Mouse (Mus musculus) liver, adult 2 months (tissue): ENCODE measurements around the gene Fbxo47. TPM values are rescaled to one million over a fixed set of nuclear protein-coding genes. Genes with fewer than 3 reads are reported as not detected.
"Not testable (repeated sequence)": the region's sequence is repeated elsewhere in the genome, so short reads cannot be mapped to it uniquely, and the experiment has no call there.

Source experiments
- DNase-seq: peaks from one replicate; pipeline ENCODE4 v3.0.0-alpha.2; 2011; ENCODE audit warnings: low read depth, low spot score; ENCODE audit errors: extremely low read depth
- H3K27ac ChIP-seq: fragments of 200-500 bp; replicated peaks from 2 replicates; pipeline ENCODE4 v1.5.1; 2012; ENCODE audit warnings: low read depth, mild to moderate bottlenecking, control low read depth, inconsistent platforms, low read length; ENCODE audit not compliant: insufficient read depth
- H3K27me3 ChIP-seq: fragments of 200-500 bp; 2 replicates; pipeline ENCODE4 v1.6.1; 2012; ENCODE audit warnings: mild to moderate bottlenecking, moderate library complexity, low read length, inconsistent platforms; ENCODE audit not compliant: control insufficient read depth, insufficient read depth
- H3K36me3 ChIP-seq: fragments of 200-500 bp; 2 replicates; pipeline ENCODE4 v1.6.1; 2012; ENCODE audit warnings: low read length, inconsistent platforms; ENCODE audit not compliant: control insufficient read depth, insufficient read depth
- H3K4me1 ChIP-seq: fragments of 200-500 bp; 2 replicates; pipeline ENCODE4 v1.6.1; 2011; ENCODE audit warnings: low read length; ENCODE audit not compliant: control insufficient read depth, insufficient read depth
- H3K4me3 ChIP-seq: fragments of 200-500 bp; 2 replicates; pipeline ENCODE4 v1.5.1; 2011; ENCODE audit warnings: low read depth, mild to moderate bottlenecking, control low read depth, low read length, moderate library complexity; ENCODE audit not compliant: insufficient read depth
- H3K79me2 ChIP-seq: fragments of 200-500 bp; 2 replicates; pipeline ENCODE4 v1.6.1; 2012; ENCODE audit warnings: inconsistent platforms, mild to moderate bottlenecking, low read length, moderate library complexity; ENCODE audit not compliant: control insufficient read depth, insufficient read depth
- H3K9ac ChIP-seq: fragments of 200-500 bp; 2 replicates; pipeline ENCODE4 v1.6.1; 2012; ENCODE audit warnings: low read depth, mild to moderate bottlenecking, control low read depth, inconsistent platforms, low read length
- CTCF ChIP-seq: fragments of 200-500 bp; IDR thresholded peaks from 2 replicates; pipeline ENCODE4 v1.5.1; 2011; ENCODE audit warnings: low read depth, low read length, control low read depth
- POLR2A ChIP-seq: fragments of 200-500 bp; IDR thresholded peaks from 2 replicates; pipeline ENCODE4 v1.6.1; 2011; ENCODE audit warnings: low read length, control low read depth; ENCODE audit not compliant: insufficient read depth; ENCODE audit errors: extremely low read depth
- WGBS: fragments of 180-500 bp; shearing (Covaris S2); methylation state at CpG from one replicate; pipeline ENCODE4 v1.1.7; 2018; 5-methylcytosine and 5-hydroxymethylcytosine counted together
- polyA plus RNA-seq: library from polyadenylated mRNA; depleted of rRNA; stranded (reverse); fragments of >200 nt; gene quantifications from 2 replicates; pipeline ENCODE4 v1.2.3, GENCODE M21; 2012
- total RNA-seq: library from RNA; depleted of rRNA; stranded (reverse); fragments of >200 nt; gene quantifications from 2 replicates; pipeline ENCODE4 v1.2.3, GENCODE M21; 2014

Gene Fbxo47
- total and polyA plus RNA-seq, 2 experiments = 0.17 to 1.4 TPM

DNA sequence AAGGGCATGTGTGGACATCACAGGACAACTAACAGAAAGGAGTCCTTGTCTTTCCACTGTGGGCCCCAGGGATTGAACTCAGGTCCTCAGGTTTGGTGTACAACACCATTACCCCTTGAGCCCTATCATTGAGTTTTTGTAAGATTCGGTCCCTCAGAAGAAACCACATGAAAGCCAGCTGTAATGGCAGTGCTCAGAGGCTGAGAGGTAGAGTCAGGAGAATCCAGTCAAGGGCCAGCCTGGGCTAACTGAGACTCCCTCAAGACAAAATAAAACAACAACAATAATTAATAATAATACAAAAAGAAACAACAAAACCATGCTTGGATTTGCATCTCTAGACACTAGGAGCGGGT is 43.8 kb downstream of the Fbxo47 start:
- TF ChIP-seq CTCF = no peak
- no peak for TF ChIP-seq POLR2A
- no peaks in the 10 kb centered on the region for H3K79me2 ChIP-seq
- DNase-seq = no peak
- no peak overlapping the region for H3K9ac ChIP-seq
- no peaks in the 10 kb centered on the region for H3K27me3 ChIP-seq
- peaks cover 11% of the 10 kb centered on the region for H3K4me1 ChIP-seq
- H3K4me3 ChIP-seq = no peak overlapping the region
- peaks cover 3% of the 10 kb centered on the region; the same call in 1 of the 2 replicates for H3K36me3 ChIP-seq
- WGBS = 78% methylated on average over 2 of the region's 2 CpGs
- H3K27ac ChIP-seq = no peak overlapping the region

GRCm38 (mm10) chr11:97839441-97840134 is 44.4 kb downstream of the Fbxo47 start:
- H3K4me1 ChIP-seq = peaks cover 11% of the 10 kb centered on the region
- peak; percentile 49 for DNase-seq
- no peak overlapping the region for H3K9ac ChIP-seq
- TF ChIP-seq POLR2A = no peak
- no peak overlapping the region for H3K4me3 ChIP-seq
- H3K36me3 ChIP-seq = peaks cover 9% of the 10 kb centered on the region
- no peaks in the 10 kb centered on the region for H3K79me2 ChIP-seq
- no peaks in the 10 kb centered on the region for H3K27me3 ChIP-seq
- 48% methylated on average over 11 of the region's 11 CpGs for WGBS
- H3K27ac ChIP-seq = no peak overlapping the region

DNA sequence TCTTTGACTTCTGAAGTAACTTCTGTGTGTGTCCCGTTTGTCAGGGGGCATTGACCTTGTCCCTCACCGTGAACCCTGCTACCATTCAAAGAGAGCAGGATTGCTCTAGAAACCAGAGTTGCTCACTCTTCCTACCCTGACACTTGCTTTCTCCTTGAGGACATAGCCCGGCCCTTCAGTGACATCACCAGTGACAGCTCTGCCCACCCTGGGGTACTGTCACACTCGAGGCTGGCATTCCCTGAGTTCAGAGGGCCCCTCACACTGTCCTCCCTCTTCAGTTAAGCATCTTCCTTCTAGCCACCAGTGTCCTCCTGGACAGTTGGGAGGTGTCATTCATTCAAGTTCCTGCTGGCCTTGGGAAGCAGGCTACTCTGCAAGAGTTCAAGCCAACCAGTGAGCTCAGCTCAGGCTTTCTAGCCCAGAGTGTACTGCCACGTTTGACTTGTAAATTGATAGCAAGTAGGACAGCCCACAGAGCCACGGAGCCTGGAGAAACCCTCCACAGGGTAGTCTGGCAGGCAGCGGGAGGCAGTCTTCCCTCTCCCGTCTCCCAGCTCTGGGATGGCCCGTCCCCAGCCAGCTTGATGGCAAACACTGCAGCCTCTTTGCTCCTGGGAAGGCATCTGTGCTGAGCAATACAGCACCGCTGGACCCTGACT is 45.0 kb downstream of the Fbxo47 start:
- Histone ChIP-seq H3K4me1 (peaks cover 11% of the 10 kb centered on the region), H3K9ac (no peak overlapping the region), H3K36me3 (peaks cover 14% of the 10 kb centered on the region), H3K79me2 (no peaks in the 10 kb centered on the region), H3K4me3 (no peak overlapping the region), H3K27ac (no peak overlapping the region), H3K27me3 (no peaks in the 10 kb centered on the region)
- 20% methylated on average over 10 of the region's 10 CpGs for WGBS
- DNase-seq = peak; percentile 47
- no peak for TF ChIP-seq CTCF
- no peak for TF ChIP-seq POLR2A

GRCm38 (mm10) chr11:97837641-97838149 is 46.3 kb downstream of the Fbxo47 start:
- peaks cover 11% of the 10 kb centered on the region for H3K4me1 ChIP-seq
- TF ChIP-seq CTCF = no peak
- no peak for TF ChIP-seq POLR2A
- H3K9ac ChIP-seq = no peak overlapping the region
- H3K4me3 ChIP-seq = no peak overlapping the region
- 0 out of 2 replicates have a peak, but pooled peaks cover 3% of the 10 kb centered on the region for H3K79me2 ChIP-seq
- 76% methylated on average over 7 of the region's 7 CpGs for WGBS
- no peak for DNase-seq
- no peaks in the 10 kb centered on the region for H3K27me3 ChIP-seq
- H3K27ac ChIP-seq = peak overlapping the region; percentile 46
- peaks cover 17% of the 10 kb centered on the region for H3K36me3 ChIP-seq

- peak overlapping the region; percentile 46 for H3K27ac ChIP-seq
- peaks cover 17% of the 10 kb centered on the region for H3K36me3 ChIP-seq
- WGBS = 46% methylated on average over 9 of the region's 9 CpGs
- H3K79me2 ChIP-seq, H3K27me3 ChIP-seq, H3K9ac ChIP-seq, H3K4me3 ChIP-seq: not testable (repeated sequence)
- DNase-seq = peak; percentile 22
- peaks cover 11% of the 10 kb centered on the region for H3K4me1 ChIP-seq
Observed at GRCm38 (mm10) chr11:97837051-97837450, 46.9 kb downstream of the Fbxo47 start.

DNA sequence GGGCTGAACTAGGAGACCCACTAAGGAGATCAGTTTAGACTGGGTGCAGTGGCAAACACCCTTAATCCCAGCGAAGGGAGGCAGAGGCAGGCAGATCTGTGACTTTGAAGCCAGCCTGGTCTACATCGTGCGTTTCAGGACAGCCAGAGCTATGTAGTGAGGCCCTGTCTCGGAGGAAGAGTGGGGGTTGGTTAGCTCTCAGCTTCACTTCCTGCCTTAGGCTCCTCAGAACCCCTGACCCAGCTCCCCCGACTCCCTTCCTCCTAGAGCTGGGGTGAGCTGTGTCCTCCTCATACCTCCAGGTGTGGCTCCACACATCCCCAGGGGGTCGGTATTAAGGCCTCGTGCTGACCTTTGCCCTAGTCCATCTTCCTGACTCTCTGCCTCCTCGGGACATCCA is 47.4 kb downstream of the Fbxo47 start:
- Histone ChIP-seq H3K4me1 (peaks cover 16% of the 10 kb centered on the region), H3K36me3 (peaks cover 17% of the 10 kb centered on the region), H3K9ac (no peak overlapping the region), H3K27me3 (no peaks in the 10 kb centered on the region), H3K27ac (peak overlapping the region; percentile 29), H3K4me3 (no peak overlapping the region), H3K79me2 (peaks cover 3% of the 10 kb centered on the region; the same call in 1 of the 2 replicates)
- TF ChIP-seq POLR2A (no peak), CTCF (no peak)
- no peak for DNase-seq
- 60% methylated on average over 8 of the region's 8 CpGs for WGBS
